Mouse (Mus musculus): ENCODE measurements around the gene P3h3.

GRCm38 (mm10) chr6:124805341-124806321 lies 51.9 kb downstream of the P3h3 start:
- TF ChIP-seq CTCF (IDR thresholded peaks at IDR 0.05; ENCODE audit: control insufficient read depth, insufficient read depth, insufficient read length) = no peak
- peak; percentile 40 for TF ChIP-seq MAX (IDR thresholded peaks at IDR 0.05)
- no peak for TF ChIP-seq MYOG (IDR thresholded peaks at IDR 0.05; ENCODE audit: control insufficient read depth, extremely low read depth, insufficient read length)
- TF ChIP-seq USF1 (IDR thresholded peaks at IDR 0.05; ENCODE audit: low read depth) = no peak
- TF ChIP-seq MYOD1 (IDR thresholded peaks at IDR 0.05; ENCODE audit: control insufficient read depth, insufficient read length, low read depth) = no peak
- peak; percentile 32 for TF ChIP-seq CEBPB (IDR thresholded peaks at IDR 0.05; ENCODE audit: low read depth)

All from C2C12 (cell line).